Mouse (Mus musculus) cerebellum, adult 8-10 months (tissue): Measurements from ENCODE around the gene Pde2a.

ENCODE experiments used
- DNase-seq: peaks from one replicate; pipeline ENCODE4 v3.0.0; 2022

The Pde2a gene

DNA sequence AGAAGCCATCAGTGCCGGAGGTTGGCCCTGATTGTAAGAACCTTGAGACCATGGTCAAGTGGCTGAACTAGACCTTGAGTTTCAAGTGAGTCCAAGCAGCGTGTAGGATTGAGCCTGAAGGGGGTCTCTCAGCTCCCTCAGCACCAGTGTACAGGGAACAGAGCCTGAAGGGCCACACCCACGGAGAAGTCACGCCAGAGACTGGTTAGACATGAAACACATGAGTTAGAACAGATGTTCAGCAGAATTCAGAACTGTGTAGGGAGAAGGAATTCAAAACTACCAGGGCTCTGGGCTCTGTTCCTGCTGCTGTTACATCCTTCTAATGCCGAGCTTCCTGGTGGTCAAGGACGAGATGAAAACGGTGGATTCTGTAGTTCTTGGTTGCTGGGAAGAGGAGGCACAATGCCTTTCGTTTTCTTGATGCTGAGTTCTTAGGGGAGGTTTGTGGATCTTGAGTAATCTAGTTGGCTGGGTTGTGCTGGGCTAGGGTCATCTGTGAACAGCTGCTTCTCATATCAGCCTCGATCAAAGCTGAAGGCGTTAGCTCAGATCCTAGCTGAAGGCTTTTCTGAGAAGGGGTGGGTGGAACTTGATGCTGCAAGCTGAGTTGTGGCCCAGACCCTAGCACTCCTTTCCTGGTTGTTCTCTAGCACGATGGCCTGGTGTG is 11.1 kb upstream of the Pde2a start, which contains the start of gene Gm45837:
Gene Gm45837 (plus strand): TSS at position 620 of the 670 bp plus-strand sequence.
- DNase-seq: no peak

- DNase-seq: peak; percentile 63
Measured at GRCm38 (mm10) chr7:101412796-101413195, 8.7 kb upstream of the Pde2a start.

DNA sequence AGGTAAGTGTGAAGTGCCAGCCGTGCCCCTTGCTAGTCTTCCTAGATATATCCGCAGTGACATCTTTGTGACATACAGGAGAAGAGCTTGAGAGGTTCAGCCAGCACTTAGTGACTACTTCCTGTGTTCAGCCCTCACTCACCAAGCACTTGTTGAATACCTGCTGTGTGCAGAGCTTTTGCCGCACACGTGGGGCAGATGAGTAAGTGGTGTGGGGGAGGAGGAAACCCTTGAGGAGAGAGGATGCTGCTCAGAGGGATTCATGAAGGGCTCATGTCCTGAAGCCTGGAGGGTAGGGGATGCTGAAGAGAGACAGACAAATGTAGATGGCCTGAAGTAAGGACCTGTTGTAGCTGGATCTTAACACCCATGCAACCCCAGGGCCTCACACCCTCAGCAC is 7.3 kb upstream of the Pde2a start:
- no peak for DNase-seq

DNA sequence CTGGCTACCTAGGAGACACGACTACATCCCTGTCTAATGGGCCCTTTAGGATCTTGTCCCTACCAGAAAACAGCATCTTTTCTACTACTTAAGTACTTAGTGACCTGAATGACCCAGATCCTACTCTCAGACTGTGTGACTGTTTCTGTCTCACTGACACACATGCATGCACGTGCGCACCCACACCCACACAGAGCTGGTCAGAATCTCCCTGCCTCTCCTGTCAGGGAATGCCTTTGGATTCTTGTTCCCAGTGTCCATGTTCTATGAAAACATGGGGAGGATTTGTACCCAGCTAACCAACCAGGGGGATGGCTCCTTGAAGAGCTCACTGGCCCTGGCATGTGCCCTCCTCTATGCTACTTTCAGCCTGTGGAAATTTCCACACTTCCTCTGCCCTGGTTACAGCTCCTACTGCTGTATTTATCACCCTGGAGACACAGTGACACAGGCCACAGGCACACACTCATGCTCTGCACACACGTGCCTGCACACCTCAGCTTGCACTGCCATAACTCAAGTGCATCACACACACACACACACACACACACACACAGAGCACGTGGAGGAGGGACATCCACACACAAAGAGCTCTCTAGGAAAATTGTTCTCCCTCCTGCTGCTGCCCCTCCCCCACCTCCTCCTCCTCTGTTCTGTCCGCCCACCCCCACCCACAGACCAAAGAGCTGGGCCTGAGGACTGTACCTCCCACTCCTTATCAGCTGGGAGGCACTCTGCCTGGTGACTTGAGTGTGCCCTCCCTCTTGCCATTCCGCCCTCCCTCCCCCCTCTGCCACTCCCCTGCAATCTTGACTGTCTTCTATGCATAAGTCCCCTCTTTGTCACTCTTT is 6.6 kb upstream of the Pde2a start:
- no peak for DNase-seq

DNA sequence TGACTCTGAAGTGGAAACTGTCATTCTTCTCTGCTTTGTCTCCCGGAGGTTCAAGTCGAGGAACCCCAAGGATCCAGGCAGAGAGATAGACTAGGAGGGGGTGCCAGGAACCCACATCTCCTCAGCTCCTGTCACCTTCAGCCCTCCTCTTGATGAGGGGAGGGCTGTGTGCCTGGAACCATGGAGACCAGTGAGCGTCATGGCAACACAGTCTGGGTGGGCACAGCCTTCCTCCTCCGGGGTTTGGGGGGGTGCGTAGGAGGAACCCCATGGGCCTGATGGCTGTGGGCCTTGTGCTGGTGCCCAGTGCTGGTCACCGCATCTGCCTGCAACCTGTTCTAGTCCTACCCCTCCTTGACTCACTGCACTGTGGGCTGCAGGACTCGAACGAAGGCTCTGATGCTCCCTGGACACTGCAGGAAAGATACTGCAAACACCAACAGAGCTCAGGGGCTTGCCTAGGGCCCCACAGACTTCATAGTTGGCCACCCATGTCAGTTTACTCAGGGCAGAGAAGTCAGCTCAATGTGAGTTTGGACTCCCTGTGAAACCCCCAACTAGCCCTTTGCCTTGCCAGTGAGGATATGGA is 5.9 kb upstream of the Pde2a start:
- DNase-seq: no peak

GRCm38 (mm10) chr7:101416391-101416790 is 5.1 kb upstream of the Pde2a start:
- no peak for DNase-seq

GRCm38 (mm10) chr7:101419013-101419770 is 2.3 kb upstream of the Pde2a start:
- DNase-seq: no peak

- no peak for DNase-seq
Measured at GRCm38 (mm10) chr7:101422069-101422468, 578 bp downstream of the Pde2a start.

DNA sequence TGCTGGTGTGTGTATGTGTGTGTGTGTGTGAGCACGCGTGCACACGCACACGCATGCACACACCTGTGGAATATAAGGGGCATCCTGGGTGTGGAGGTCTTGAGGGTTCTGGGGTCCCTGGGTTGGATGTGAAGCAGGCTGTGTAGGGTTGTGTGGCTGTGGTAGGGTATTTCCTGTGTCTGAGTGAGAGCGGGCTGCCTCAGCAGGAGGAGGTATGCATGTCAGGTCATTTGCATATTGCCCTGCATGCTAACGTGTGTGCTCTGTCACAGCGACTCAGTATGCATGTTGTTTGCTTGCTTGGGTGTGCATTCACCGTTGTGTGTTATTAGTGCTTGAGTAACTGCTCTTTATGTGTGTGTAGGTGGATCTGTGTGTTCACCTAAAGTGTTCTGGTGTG is 1.2 kb downstream of the Pde2a start:
- DNase-seq: no peak

DNA sequence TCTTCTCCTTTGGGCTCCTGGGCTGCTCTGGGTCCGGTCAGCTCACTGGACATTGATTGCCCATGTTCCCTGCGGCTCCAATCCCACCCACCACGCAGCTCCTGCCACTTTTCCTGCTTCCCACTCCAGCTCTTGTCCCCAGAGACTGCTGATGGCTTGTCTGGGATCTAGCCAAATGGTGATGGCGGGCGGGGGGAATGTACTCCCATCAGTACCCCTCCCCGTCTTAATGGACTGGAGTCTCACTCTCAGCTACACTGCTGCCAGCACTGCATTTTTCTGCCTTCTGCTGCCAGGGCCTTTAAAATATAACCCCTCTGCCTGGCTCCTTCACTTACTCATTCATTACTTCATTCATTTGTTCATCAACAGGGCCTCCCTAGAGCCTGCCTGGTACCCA is 2.5 kb downstream of the Pde2a start:
- no peak for DNase-seq

DNA sequence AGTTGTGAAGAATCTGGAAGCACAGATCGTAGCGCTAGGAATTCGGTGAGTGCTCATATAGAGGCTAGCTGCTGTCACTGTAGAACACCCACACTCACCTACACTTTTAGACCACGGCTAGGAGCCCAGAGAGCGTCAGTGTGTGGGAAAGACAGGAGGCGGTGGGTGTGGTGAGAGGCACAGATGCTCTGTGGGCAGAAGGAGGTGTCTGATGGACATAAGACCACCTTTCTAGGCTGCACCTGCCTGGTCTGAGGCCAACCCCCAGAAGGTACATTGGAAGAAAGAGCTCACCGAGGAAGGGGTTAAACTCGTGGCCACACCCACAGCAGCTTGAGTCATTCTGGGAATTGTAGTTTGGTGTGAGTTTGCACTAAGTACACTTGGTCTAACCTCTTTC is 5.2 kb downstream of the Pde2a start:
- no peak for DNase-seq

- DNase-seq: no peak
Measured at GRCm38 (mm10) chr7:101427736-101428135, 6.2 kb downstream of the Pde2a start.

DNA sequence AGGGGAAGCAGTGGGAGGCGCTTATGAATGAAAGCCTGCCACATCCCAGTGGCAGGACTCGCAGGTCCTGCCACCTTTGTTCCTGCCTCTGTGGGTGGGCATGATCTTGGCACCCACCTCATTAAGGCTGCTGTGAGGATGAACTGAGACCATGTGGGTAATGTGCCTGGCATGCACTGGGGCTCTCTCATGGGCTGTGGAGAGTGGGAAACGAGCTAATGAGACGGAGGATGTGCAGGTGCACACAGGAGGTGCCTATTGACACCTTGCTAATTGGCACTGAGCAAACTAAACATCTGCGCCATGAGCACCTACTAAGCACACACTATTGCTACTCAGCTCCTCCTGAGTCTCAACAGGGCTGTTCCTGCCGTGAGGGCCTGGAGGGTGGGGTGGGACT is 13.5 kb downstream of the Pde2a start:
- no peak for DNase-seq

DNA sequence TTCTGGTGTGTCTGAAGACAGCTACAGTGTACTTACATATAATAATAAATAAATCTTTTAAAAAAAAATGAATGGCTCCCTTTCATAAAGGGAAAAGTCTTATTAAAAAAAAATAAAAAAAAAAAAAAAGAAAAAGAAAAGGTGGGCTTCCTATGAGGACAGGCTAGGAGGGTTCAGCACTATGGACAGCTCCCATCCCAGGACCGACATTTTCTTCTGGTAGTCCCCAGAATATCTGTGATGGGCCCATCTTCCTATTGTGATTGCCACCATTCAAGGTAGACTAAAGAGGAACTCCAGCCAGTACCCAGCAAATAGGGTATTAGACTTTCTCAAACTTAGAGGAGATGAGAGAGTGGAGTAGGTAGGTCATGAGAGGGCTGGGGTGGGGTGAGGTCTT is 16.4 kb downstream of the Pde2a start:
- no peak for DNase-seq

- no peak for DNase-seq
Measured at GRCm38 (mm10) chr7:101443093-101443492, 21.6 kb downstream of the Pde2a start.

GRCm38 (mm10) chr7:101444211-101444610 is 22.7 kb downstream of the Pde2a start:
- DNase-seq: no peak

- DNase-seq: no peak
Measured at GRCm38 (mm10) chr7:101449855-101450254, 28.4 kb downstream of the Pde2a start.

- DNase-seq: peak; percentile 85
Measured at GRCm38 (mm10) chr7:101450422-101451401, 29.2 kb downstream of the Pde2a start.

DNA sequence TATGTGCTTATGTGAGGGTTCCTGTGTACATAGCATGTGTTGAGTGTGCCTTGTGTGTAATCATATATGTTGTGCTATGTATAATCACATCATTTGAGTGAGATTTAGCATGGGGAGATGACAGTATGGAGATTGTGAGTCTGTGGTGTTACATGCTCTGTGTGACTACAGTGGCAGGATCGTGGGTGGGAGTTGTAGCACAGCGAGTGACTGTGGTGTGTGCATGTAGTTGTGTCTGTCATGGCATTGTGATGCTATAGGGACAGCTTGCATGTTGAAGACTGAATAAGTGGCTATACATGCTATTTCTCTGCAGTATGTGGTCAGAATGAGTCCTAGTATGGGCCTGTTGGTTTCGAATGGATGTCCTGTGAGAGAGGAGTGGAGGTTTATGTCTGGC is 31.2 kb downstream of the Pde2a start:
- DNase-seq: no peak

DNA sequence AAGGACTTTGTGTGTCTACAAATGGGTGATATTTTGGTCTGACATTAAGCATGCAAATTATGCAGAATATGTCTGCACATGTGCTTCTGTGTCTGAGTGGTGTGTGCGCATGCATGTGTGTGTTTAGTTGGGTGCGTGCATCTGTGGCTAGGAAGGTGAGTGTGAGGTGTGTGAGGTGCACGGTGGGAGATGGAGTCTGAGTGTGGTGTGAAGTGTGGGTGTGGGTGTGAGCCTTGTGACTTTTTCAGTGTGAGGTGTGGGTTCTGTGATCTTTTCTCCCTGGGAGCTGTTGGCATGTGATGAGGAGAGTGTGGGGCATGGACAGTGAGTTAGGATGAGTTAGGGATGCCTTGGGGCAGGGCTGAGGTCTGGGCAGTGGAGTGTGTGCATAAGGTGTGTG is 31.8 kb downstream of the Pde2a start:
- no peak for DNase-seq

DNA sequence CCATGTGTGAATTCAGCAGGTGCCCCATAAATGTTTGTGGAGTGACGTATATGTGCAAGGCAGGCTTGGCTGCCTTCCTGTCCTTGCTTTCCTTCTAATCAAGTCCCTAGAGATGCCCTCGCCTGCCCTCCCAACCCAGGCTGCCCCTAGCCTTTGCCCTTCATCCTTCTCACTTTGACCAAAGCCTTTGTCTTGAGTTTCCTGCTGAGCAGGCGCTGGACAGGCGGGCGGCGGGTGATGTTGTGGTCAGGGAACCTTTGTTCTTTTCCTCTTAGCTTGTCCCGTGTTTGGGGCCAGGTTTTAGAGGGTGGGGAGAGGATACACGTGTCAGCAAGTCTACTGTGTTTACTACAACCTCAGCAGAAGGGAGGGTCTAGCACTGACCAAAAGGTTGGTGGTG is 32.2 kb downstream of the Pde2a start:
- no peak for DNase-seq

DNA sequence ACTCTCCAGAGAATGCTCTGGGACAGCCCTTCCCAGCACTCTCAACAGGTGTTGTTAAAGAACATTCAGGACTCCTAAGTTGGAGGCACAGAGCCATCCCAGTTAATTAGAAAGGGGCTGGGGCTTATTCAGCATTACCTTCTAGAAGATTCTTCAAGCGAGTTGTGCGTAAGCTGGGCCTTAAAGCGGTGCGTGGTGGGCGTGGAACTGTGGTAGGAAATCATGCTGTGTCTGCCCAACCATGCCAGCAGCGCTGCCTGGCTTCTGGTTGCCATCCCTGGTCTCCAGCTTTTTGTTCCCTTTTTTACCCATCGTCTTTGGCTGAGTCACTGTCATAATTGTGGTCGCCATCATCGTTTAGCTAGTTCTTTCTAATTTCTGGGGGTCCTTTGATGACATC is 33.0 kb downstream of the Pde2a start:
- no peak for DNase-seq
